Mouse (Mus musculus) bone marrow macrophage, adult 2 months (primary cell): Measurements from ENCODE around the gene Mylk3. TPM values are rescaled to one million over a fixed set of nuclear protein-coding genes. Genes with fewer than 3 reads are reported as not detected.

Experiments
- H3K27ac ChIP-seq: 2 replicates; pipeline ENCODE4 v1.5.1; 2012; ENCODE audit warnings: low read depth, low read length; ENCODE audit not compliant: insufficient read depth
- H3K4me1 ChIP-seq: 2 replicates; pipeline ENCODE4 v1.6.1; 2012; ENCODE audit warnings: low read length; ENCODE audit not compliant: control insufficient read depth, insufficient read depth
- H3K4me3 ChIP-seq: 2 replicates; pipeline ENCODE4 v1.5.1; 2012; ENCODE audit warnings: mild to moderate bottlenecking, low read length, moderate library complexity; ENCODE audit not compliant: insufficient read depth
- CTCF ChIP-seq: IDR thresholded peaks from 2 replicates; pipeline ENCODE4 v1.5.1; 2012; ENCODE audit warnings: low read depth, mild to moderate bottlenecking, low read length, moderate library complexity
- POLR2A ChIP-seq: IDR thresholded peaks from 2 replicates; pipeline ENCODE4 v1.6.1; 2012; ENCODE audit warnings: mild to moderate bottlenecking, low read depth, low read length, borderline replicate concordance
- polyA plus RNA-seq: library from polyadenylated mRNA; stranded (reverse); fragments of >200 nt; gene quantifications from 2 replicates; pipeline ENCODE4 v1.2.4, GENCODE M21; 2012; ENCODE audit not compliant: missing spikeins, insufficient read depth, insufficient read length

The Mylk3 gene
- polyA plus RNA-seq, 1 experiment: not detected

DNA sequence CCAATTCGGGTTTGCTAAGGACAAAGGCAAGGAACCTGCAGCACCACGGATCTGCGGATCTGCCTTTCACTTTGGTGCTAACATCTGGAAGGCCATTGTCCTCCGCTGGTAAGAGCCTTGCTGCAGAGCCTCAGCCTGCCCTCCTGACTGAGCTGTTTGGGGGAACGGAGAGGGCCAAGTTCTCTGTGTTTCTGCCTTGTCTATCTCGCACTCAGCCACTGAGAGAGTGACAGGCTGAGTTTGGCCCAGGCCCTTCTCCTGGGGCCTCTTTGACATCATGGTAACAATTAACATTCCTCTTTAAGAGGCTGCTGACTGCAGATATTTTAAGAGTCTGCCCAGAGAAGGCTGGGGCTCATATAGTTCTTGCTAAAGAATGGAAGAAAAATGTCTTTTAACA, 21.0 kb downstream of the Mylk3 start:
- Histone ChIP-seq H3K27ac (no peak overlapping the region), H3K4me1 (no peaks in the 10 kb centered on the region), H3K4me3 (no peak overlapping the region)
- TF ChIP-seq CTCF (no peak), POLR2A (no peak)

DNA sequence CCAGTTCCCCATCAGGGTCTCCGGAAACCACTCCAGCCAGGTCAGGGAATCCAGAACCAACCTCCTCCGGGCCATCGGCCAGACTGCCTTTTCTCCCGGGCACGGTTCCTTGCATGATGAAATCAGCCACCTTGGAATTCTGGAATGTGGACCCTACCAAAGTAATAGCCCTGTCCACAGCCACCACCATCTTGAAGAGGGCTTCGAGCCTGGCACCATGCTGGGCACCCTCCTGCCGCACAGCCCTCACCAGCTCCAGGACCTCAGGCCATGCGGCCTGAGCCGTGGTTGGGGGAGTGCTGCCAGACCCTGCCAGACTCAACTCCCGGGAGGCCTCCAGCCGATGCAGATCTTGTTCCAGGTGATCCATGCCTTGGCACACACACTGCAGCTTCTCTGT, 21.5 kb downstream of the Mylk3 start:
- no peak overlapping the region for H3K27ac ChIP-seq
- H3K4me1 ChIP-seq: no peaks in the 10 kb centered on the region
- no peak overlapping the region for H3K4me3 ChIP-seq
- no peak for TF ChIP-seq CTCF
- no peak for TF ChIP-seq POLR2A

DNA sequence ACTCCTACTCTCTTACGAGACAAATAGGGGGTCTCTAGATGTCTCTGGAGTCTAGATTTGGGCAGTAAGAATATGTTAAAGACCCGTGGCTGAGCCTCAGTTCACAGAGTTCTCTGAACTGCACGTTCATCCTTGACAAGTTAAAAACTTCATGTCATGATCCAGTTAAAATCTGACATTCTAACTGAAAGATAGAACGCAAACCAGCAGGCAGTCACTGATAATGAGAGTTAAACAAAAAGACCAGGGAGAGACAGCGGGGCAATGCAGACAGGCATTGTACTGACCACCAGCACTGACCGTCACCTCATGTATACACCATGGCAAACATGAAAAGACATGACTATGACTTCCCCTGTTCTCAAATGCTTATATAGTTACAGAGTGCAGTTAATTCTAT, 22.7 kb downstream of the Mylk3 start:
- TF ChIP-seq POLR2A (no peak), CTCF (no peak)
- Histone ChIP-seq H3K4me3 (no peak overlapping the region), H3K27ac (no peak overlapping the region), H3K4me1 (no peaks in the 10 kb centered on the region)

DNA sequence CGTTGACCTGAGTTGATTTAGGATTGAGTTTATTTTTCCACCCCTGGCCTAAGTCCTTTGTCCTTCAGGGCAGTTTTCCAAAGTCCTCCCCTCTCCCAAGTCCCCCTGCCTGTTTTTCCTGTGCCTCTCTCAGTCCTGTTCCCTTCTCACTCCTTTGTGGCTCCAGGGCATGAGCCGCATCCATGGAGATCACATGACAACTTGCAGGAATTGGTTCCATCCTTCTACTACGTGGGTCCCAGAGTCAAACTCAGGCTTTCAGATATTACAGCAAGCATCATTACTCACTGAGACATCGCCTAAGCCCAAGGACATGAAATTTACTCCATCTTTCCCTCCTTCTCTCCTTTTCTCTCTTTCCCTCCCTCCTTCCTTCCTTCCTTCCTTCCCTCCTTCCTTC, 23.9 kb downstream of the Mylk3 start:
- Histone ChIP-seq H3K4me3 (no peak overlapping the region), H3K27ac (no peak overlapping the region), H3K4me1 (no peaks in the 10 kb centered on the region)
- TF ChIP-seq POLR2A (no peak), CTCF (no peak)

DNA sequence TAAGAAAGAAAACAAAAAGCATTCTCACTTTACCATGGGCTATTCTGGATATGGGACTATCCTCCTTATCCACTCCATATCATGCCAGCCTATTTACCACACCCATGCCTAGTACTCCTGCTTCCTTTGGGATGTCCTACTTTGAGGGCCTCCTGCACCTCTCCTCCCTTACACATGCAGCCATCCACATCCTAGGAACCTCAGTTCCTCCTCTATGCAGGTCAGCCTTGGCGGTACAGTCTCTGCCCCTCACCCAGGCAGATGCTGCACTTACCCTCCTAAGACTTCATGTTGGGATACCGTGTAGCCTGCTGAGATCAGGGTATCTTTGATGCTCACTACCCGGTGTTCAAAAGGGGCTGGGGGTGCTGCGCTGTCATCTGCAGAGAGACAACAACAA, 32.9 kb downstream of the Mylk3 start:
- no peak overlapping the region for H3K4me3 ChIP-seq
- H3K4me1 ChIP-seq: no peaks in the 10 kb centered on the region
- no peak for TF ChIP-seq POLR2A
- H3K27ac ChIP-seq: no peak overlapping the region

DNA sequence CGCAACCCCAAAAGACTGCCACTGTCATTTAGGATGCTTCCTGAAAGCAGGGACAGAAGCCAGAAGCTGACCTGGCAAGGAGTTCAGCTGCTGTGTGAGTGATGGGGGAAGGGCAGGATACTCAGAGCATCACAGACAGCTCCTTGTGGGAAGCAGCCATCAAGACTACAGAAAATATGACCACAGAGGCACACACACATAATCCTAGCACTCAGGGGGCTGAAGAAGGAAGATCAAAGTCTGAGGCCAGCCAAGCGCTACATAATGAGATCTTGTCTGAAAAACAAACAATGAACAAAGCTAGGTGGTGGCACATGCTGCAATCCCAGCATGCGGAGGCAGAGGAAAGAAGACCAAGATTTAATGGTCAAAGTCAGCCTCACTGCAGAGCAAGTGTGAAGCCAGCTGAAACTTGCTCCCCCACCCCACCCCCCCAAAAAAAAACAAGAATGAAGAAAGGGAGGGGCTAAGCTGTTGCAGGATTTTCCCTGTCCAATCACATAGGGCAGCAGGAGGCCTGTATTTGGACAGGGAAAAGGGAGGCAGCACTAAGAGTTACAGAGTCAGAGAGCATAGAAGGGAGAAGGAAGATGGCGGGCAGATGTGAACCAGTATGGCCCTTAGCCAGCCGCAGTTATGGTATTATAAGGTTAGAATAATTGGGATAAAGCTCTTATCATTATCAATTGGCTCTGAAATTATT, 46.1 kb downstream of the Mylk3 start:
- Histone ChIP-seq H3K4me1 (no peaks in the 10 kb centered on the region), H3K27ac (no peak overlapping the region), H3K4me3 (no peak overlapping the region)
- no peak for TF ChIP-seq POLR2A
- TF ChIP-seq CTCF: no peak

DNA sequence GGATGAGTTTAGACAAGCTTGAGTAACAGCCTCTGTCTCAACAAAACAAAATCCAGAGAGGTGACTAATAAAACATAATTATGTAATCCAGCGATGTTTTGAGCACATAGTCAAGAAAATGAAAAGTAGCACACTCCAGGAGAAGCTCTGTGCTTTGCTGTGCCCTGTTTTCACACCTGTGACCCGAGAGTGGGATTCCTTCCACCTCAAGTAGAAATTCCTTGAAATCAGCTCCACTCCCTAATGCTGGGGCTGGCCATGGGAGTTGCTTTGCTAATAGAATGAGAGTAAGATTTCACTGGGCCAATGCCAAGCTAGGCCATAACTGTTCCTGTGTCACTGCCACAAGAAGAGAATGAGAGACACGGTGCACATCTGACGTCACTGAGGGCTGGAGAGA, 48.5 kb downstream of the Mylk3 start:
- Histone ChIP-seq H3K4me3 (no peak overlapping the region), H3K4me1 (no peaks in the 10 kb centered on the region), H3K27ac (no peak overlapping the region)
- TF ChIP-seq POLR2A (no peak), CTCF (no peak)

DNA sequence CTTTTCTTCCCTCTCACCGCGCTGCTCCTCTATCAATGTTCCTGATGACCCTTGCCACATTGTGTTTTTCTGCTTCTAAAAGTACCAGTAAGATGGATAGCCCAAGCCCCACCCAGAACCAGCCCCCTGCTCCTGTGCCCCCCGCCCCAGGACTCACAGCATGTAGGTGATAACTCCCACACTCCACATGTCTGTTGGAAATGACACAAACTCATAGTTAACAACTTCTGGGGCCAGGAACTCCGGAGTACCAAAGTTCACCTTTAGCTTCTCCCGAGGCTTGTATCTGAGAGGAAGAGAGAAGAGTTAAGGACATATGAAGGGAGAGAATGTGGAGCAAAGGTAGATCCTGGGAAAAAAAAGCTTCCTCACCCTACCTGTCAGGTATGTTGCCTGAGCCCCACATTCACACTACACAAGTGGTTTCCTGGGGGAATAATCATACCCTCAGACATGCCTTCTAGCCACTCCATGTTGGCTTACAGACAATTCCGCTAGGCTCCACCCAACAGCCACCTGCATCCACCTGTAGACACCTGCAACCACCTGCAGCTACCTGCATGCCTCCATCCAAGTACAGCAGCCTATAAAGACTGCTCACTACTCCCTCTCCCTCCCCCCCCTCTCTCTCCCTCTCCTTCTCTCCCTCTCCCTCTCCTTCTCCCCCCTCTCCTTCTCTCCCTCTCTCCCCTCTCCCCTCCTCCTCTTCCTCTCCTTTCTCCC, 49.8 kb downstream of the Mylk3 start:
- Histone ChIP-seq H3K27ac (no peak overlapping the region), H3K4me1 (no peaks in the 10 kb centered on the region), H3K4me3 (no peak overlapping the region)
- TF ChIP-seq CTCF (no peak), POLR2A (no peak)

DNA sequence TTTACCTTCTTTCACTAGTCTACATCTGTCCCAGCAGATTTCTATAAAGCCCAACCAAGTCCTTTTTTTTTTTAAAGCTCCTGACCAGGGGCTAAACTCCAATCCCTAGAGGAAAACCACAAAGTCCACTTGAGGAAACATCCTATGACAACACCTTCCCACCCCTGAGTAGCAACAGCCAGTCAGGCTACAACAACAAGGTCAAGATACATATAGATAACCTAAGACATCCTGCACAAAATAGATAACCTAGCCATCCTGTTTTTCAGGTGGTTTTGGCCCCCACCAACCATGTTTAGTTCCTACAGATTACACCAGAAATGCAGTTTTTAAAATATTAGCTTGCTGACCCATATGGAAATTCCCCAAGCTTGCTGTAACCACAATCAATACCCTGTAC, 51.0 kb downstream of the Mylk3 start:
- TF ChIP-seq CTCF (no peak), POLR2A (no peak)
- Histone ChIP-seq H3K27ac (no peak overlapping the region), H3K4me1 (no peaks in the 10 kb centered on the region), H3K4me3 (no peak overlapping the region)

DNA sequence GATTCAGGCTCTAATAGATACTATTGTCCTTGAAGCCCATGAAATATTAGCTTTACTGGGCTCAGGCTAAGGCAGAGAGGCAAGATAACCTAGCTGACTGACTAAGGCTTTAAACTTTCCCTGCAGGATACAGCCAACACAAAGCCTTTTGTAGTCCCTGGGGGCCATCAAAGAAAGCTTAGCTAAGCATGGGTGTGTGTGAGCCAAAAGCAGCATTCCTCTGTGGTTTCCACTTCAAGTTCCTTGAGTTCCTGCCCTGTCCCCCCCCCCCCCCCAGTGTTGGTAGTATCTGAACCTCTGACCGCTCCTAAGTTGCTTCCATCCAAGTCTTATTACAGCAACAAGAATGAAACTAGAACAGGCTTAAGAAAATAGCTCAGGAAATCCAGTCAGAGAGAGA, 56.6 kb downstream of the Mylk3 start:
- H3K27ac ChIP-seq: no peak overlapping the region
- H3K4me1 ChIP-seq: no peaks in the 10 kb centered on the region
- H3K4me3 ChIP-seq: no peak overlapping the region
- no peak for TF ChIP-seq CTCF

DNA sequence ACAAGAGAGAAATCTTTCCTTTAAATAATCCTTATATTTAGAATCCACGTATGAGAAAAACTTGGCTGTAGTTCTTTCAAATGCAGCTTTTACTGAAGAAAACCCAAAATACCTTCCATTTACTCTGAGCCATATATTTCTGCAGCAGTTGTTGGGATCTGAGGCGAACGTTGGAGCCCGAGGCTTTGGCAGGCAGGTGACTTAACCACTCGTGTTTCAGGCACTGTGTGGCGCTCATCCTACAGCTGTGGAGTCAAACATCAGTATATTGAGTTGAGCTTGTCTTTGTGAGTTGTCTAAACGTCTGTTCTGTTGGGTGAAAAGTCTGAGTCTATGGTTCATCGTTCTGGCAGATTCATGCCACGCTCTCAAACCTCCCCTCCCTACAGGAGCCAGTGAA, 59.1 kb downstream of the Mylk3 start:
- TF ChIP-seq CTCF (no peak), POLR2A (no peak)
- Histone ChIP-seq H3K4me3 (no peak overlapping the region), H3K27ac (no peak overlapping the region), H3K4me1 (no peaks in the 10 kb centered on the region)
